Mouse (Mus musculus) forebrain, embryonic 15.5 days (tissue): Measurements from ENCODE around the gene Gm49378. TPM values are rescaled to one million over a fixed set of nuclear protein-coding genes. Genes with fewer than 3 reads are reported as not detected.
A peak's percentile ranks its signal among the peaks of the same experiment; 100 is the strongest.

Source experiments
- ATAC-seq: fragments of 200-750 bp; cut with Nextera tagmentation; replicated peaks from 2 replicates; pipeline ENCODE4 v1.8.0; 2017; ENCODE audit warnings: mild to moderate bottlenecking, moderate TSS enrichment, moderate library complexity
- H3K27ac ChIP-seq: fragments of 300-500 bp; sonication (generic); replicated peaks from 2 replicates; pipeline ENCODE4 v1.5.1; 2015; ENCODE audit warnings: mild to moderate bottlenecking, inconsistent platforms
- H3K27me3 ChIP-seq: fragments of 300-500 bp; sonication (generic); 2 replicates; pipeline ENCODE4 v1.6.1; 2015; ENCODE audit warnings: inconsistent platforms
- H3K36me3 ChIP-seq: fragments of 300-500 bp; sonication (generic); 2 replicates; pipeline ENCODE4 v1.6.1; 2015; ENCODE audit warnings: mild to moderate bottlenecking, inconsistent platforms
- H3K4me1 ChIP-seq: fragments of 300-500 bp; sonication (generic); 2 replicates; pipeline ENCODE4 v1.6.1; 2015; ENCODE audit warnings: inconsistent platforms
- H3K4me2 ChIP-seq: fragments of 300-500 bp; sonication (generic); replicated peaks from 2 replicates; pipeline ENCODE4 v1.6.1; 2015; ENCODE audit warnings: mild to moderate bottlenecking, inconsistent platforms
- H3K4me3 ChIP-seq: fragments of 300-500 bp; sonication (generic); 2 replicates; pipeline ENCODE4 v1.5.1; 2015; ENCODE audit warnings: mild to moderate bottlenecking, inconsistent platforms
- H3K9ac ChIP-seq: fragments of 300-500 bp; sonication (generic); replicated peaks from 2 replicates; pipeline ENCODE4 v1.6.1; 2015; ENCODE audit warnings: mild to moderate bottlenecking, inconsistent platforms
- H3K9me3 ChIP-seq: fragments of 300-500 bp; sonication (generic); 2 replicates; pipeline ENCODE4 v1.6.1; 2016; ENCODE audit warnings: inconsistent platforms
- WGBS: fragments of 180-500 bp; shearing (Covaris S2); methylation state at CpG from one replicate; pipeline ENCODE4 v1.1.7; 2015; ENCODE audit warnings: mixed read lengths; 5-methylcytosine and 5-hydroxymethylcytosine counted together
- polyA plus RNA-seq: library from polyadenylated mRNA; unstranded; fragments of >200 nt; fragmentation: Nextera tagmentation; extraction: Ambion mirVana; gene quantifications from 2 replicates; pipeline ENCODE4 v1.2.1, GENCODE M21; 2015

Gene Gm49378
- polyA plus RNA-seq, 1 experiment from 2014 or later = 2.0 TPM

- 53% methylated on average over 22 of the region's 22 CpGs for WGBS
- Histone ChIP-seq H3K4me1 (0 out of 2 replicates have a peak, but pooled peaks cover 7% of the 10 kb centered on the region), H3K4me3 (peak overlapping the region; percentile 32), H3K4me2 (peak overlapping the region; percentile 28), H3K9ac (no peak overlapping the region), H3K9me3 (no peaks in the 10 kb centered on the region), H3K27me3 (no peaks in the 10 kb centered on the region), H3K27ac (no peak overlapping the region; the same call in 1 of the 2 replicates), H3K36me3 (no peaks in the 10 kb centered on the region)
- ATAC-seq = peak; percentile 59; the same call in 1 of the 2 replicates
These were observed 19.1 kb downstream of the Gm49378 start for GRCm38 (mm10) chr14:55618486-55619195.

- 0 out of 2 replicates have a peak, but pooled peaks have one; percentile 41 for ATAC-seq
- Histone ChIP-seq H3K36me3 (no peaks in the 10 kb centered on the region), H3K27ac (no peak within 1 kb of the TSS; the same call in 1 of the 2 replicates), H3K4me3 (peak within 1 kb of the TSS; percentile 32), H3K4me1 (0 out of 2 replicates have a peak, but pooled peaks cover 7% of the 10 kb centered on the region), H3K9me3 (no peaks in the 10 kb centered on the region), H3K9ac (no peak within 1 kb of the TSS), H3K27me3 (no peaks in the 10 kb centered on the region), H3K4me2 (peak within 1 kb of the TSS; percentile 28)
- 25% methylated on average over 21 of the region's 21 CpGs for WGBS
These were observed 19.9 kb downstream of the Gm49378 start, which contains the start of gene Rec8 for GRCm38 (mm10) chr14:55617822-55618221. Rec8 (plus strand) TSS chr14:55618037.

GRCm38 (mm10) chr14:55616844-55617243, 20.9 kb downstream of the Gm49378 start:
- Histone ChIP-seq H3K4me3 (no peak overlapping the region), H3K27ac (no peak overlapping the region), H3K9ac (no peak overlapping the region), H3K4me2 (no peak overlapping the region), H3K36me3 (no peaks in the 10 kb centered on the region), H3K9me3 (no peaks in the 10 kb centered on the region), H3K27me3 (no peaks in the 10 kb centered on the region), H3K4me1 (0 out of 2 replicates have a peak, but pooled peaks cover 7% of the 10 kb centered on the region)
- no peak for ATAC-seq
- 79% methylated on average over 2 of the region's 2 CpGs for WGBS

- no peaks in the 10 kb centered on the region for H3K27me3 ChIP-seq
- 0 out of 2 replicates have a peak, but pooled peaks cover 7% of the 10 kb centered on the region for H3K4me1 ChIP-seq
- WGBS = 52% methylated on average over 2 of the region's 2 CpGs
- H3K9me3 ChIP-seq = no peaks in the 10 kb centered on the region
- ATAC-seq = no peak
- H3K36me3 ChIP-seq = no peaks in the 10 kb centered on the region
- H3K4me3 ChIP-seq = no peak overlapping the region
- H3K9ac ChIP-seq = no peak overlapping the region
- no peak overlapping the region for H3K4me2 ChIP-seq
- no peak overlapping the region for H3K27ac ChIP-seq
These were observed 21.8 kb downstream of the Gm49378 start for GRCm38 (mm10) chr14:55615876-55616275.

- no peak overlapping the region for H3K27ac ChIP-seq
- no peaks in the 10 kb centered on the region for H3K9me3 ChIP-seq
- no peak for ATAC-seq
- 0 out of 2 replicates have a peak, but pooled peaks cover 7% of the 10 kb centered on the region for H3K4me1 ChIP-seq
- no peaks in the 10 kb centered on the region for H3K27me3 ChIP-seq
- peaks cover 3% of the 10 kb centered on the region; the same call in 1 of the 2 replicates for H3K36me3 ChIP-seq
- no peak overlapping the region for H3K9ac ChIP-seq
- H3K4me3 ChIP-seq = no peak overlapping the region
- no peak overlapping the region for H3K4me2 ChIP-seq
- WGBS = 82% methylated on average over 7 of the region's 7 CpGs
These were observed 23.0 kb downstream of the Gm49378 start for GRCm38 (mm10) chr14:55614565-55615178.

- H3K27me3 ChIP-seq = no peaks in the 10 kb centered on the region
- no peaks in the 10 kb centered on the region for H3K9me3 ChIP-seq
- WGBS = 65% methylated on average over 6 of the region's 6 CpGs
- ATAC-seq = no peak
- no peak overlapping the region for H3K27ac ChIP-seq
- H3K9ac ChIP-seq = no peak overlapping the region
- 0 out of 2 replicates have a peak, but pooled peaks cover under 1% of the 10 kb centered on the region for H3K4me1 ChIP-seq
- peaks cover 16% of the 10 kb centered on the region for H3K36me3 ChIP-seq
- no peak overlapping the region for H3K4me3 ChIP-seq
- no peak overlapping the region for H3K4me2 ChIP-seq
These were observed 24.3 kb downstream of the Gm49378 start for GRCm38 (mm10) chr14:55613346-55613745.

GRCm38 (mm10) chr14:55608339-55608738, 29.4 kb downstream of the Gm49378 start:
- H3K4me3 ChIP-seq = no peak overlapping the region
- ATAC-seq = no peak
- no peaks in the 10 kb centered on the region for H3K27me3 ChIP-seq
- H3K9me3 ChIP-seq = no peaks in the 10 kb centered on the region
- H3K27ac ChIP-seq = no peak overlapping the region
- WGBS = 100% methylated on average over 6 of the region's 6 CpGs
- no peak overlapping the region for H3K4me2 ChIP-seq
- H3K36me3 ChIP-seq = peaks cover 39% of the 10 kb centered on the region
- no peak overlapping the region for H3K9ac ChIP-seq
- H3K4me1 ChIP-seq = peaks cover 8% of the 10 kb centered on the region; the same call in 1 of the 2 replicates

GRCm38 (mm10) chr14:55605743-55606459, 31.8 kb downstream of the Gm49378 start:
- Histone ChIP-seq H3K4me3 (no peak overlapping the region), H3K4me1 (peaks cover 8% of the 10 kb centered on the region; the same call in 1 of the 2 replicates), H3K4me2 (no peak overlapping the region), H3K27ac (no peak overlapping the region), H3K9ac (no peak overlapping the region), H3K27me3 (no peaks in the 10 kb centered on the region), H3K36me3 (peaks cover 61% of the 10 kb centered on the region), H3K9me3 (no peaks in the 10 kb centered on the region)
- WGBS = 92% methylated on average over 16 of the region's 16 CpGs
- ATAC-seq = no peak

- Histone ChIP-seq H3K9me3 (no peaks in the 10 kb centered on the region), H3K36me3 (peaks cover 69% of the 10 kb centered on the region)
These were observed 32.9 kb downstream of the Gm49378 start for GRCm38 (mm10) chr14:55604823-55605222.

GRCm38 (mm10) chr14:55603633-55604576, 33.8 kb downstream of the Gm49378 start:
- peak overlapping the region; percentile 34; the same call in 1 of the 2 replicates for H3K9ac ChIP-seq
- H3K4me2 ChIP-seq = peak overlapping the region; percentile 34
- peak; percentile 91 for ATAC-seq
- H3K4me1 ChIP-seq = peaks cover 8% of the 10 kb centered on the region; the same call in 1 of the 2 replicates
- H3K4me3 ChIP-seq = peak overlapping the region; percentile 24
- no peaks in the 10 kb centered on the region for H3K9me3 ChIP-seq
- H3K36me3 ChIP-seq = peaks cover 66% of the 10 kb centered on the region
- WGBS = 20% methylated on average over 19 of the region's 19 CpGs
- H3K27ac ChIP-seq = no peak overlapping the region
- no peaks in the 10 kb centered on the region for H3K27me3 ChIP-seq

More at GRCm38 (mm10) chr14:55604823-55605222, 32.9 kb downstream of the Gm49378 start:
- Histone ChIP-seq H3K9ac (no peak overlapping the region), H3K4me2 (no peak overlapping the region), H3K4me1 (peaks cover 8% of the 10 kb centered on the region; the same call in 1 of the 2 replicates), H3K4me3 (no peak overlapping the region), H3K27ac (no peak overlapping the region), H3K27me3 (no peaks in the 10 kb centered on the region)
- ATAC-seq = no peak
- WGBS = 94% methylated on average over 11 of the region's 11 CpGs

- Histone ChIP-seq H3K9ac (peak within 1 kb of the TSS; percentile 34; the same call in 1 of the 2 replicates), H3K27me3 (no peaks in the 10 kb centered on the region), H3K36me3 (peaks cover 68% of the 10 kb centered on the region), H3K4me1 (peaks cover 8% of the 10 kb centered on the region; the same call in 1 of the 2 replicates), H3K9me3 (no peaks in the 10 kb centered on the region), H3K4me2 (peak within 1 kb of the TSS; percentile 34), H3K4me3 (peak within 1 kb of the TSS; percentile 24), H3K27ac (no peak within 1 kb of the TSS)
- no peak for ATAC-seq
- 91% methylated on average over 7 of the region's 7 CpGs for WGBS
These were observed 34.4 kb downstream of the Gm49378 start, which contains the start of gene Irf9 for GRCm38 (mm10) chr14:55603271-55603632. Irf9 (plus strand) TSS chr14:55603571.
